Mouse (Mus musculus): ENCODE data around the gene Lgals2. TPM values are rescaled to one million over a fixed set of nuclear protein-coding genes. Genes with fewer than 3 reads are reported as not detected.
"Not testable (repeated sequence)": the region's sequence is repeated elsewhere in the genome, so short reads cannot be mapped to it uniquely, and the experiment has no call there.

Gene Lgals2
- not detected for total RNA-seq (2021)

GRCm38 (mm10) chr15:78855303-78855965 is at the start of gene Lgals2:
Gene Lgals2 (minus strand): TSS chr15:78855529.
- DNase-seq: no peak

GRCm38 (mm10) chr15:78903243-78903642 is 47.9 kb upstream of the Lgals2 start:
- peak; percentile 93 for DNase-seq

DNA sequence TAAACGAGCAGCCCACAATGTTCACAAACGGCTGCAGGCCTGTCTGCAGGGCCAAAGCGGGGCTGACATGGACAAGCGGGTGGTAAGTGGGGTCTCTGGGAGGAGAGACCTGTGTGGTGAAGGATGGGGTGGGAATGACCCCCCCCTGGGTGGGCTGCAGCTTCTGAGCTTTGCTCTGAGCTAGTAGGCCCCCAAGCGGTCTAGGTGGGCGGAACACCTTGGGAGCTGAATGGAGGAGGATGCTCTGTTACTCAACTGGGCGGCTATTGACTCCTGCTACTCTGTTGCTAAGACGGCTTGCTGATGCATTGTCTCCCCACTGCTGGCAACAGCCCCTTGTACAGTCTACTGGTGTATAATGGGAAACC is 46.1 kb upstream of the Lgals2 start:
- DNase-seq: no peak

DNA sequence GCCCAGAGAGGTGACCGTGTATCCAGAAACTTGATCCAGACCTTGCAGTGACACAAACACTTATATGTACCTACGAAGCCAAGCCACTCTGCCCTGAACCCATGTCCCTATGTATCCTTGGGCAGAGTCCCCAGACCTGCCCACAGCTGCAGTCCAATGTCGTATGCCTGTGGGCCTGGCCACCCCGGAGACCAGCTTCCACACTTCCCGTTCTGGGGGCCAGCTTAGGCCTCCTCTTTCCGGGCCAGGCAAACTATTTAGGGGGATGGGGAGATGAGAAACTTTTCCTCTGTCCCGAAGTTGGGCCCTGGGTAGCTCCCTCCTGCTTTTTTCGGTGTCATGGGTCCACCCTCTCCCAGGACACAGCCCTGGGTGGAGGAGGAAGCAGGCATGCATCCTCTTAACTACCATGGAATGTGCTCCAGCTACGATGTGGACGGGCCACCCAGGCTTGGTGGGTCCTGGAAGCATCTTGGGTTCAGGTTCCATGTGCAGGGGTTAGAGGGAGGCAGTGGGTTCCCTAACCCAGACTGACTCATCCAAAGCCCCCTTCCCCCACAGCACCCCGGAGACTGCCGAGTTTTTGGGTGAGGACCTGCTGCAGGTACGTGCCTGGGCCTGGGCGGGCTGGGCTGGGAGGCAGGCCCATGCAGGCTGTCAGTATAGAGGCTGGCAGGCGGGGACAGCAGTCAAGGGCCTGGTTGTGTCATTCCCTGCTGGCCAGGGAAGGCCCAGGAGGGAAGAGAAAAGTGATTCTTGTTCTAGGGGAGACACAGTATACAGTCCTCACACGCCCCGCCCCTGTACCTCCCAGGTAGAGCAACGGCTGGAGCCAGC is 45.5 kb upstream of the Lgals2 start:
- peak; percentile 39 for DNase-seq

- peak; percentile 75 for DNase-seq
These were observed 44.6 kb upstream of the Lgals2 start, which contains the start of gene Sh3bp1 for GRCm38 (mm10) chr15:78899740-78900584. Gene Sh3bp1 (plus strand): TSS chr15:78899768.

GRCm38 (mm10) chr15:78899409-78899739 is 44.0 kb upstream of the Lgals2 start, which contains the start of gene Gm49510:
Gene Gm49510 (plus strand): TSS chr15:78899667.
- no peak for DNase-seq

DNA sequence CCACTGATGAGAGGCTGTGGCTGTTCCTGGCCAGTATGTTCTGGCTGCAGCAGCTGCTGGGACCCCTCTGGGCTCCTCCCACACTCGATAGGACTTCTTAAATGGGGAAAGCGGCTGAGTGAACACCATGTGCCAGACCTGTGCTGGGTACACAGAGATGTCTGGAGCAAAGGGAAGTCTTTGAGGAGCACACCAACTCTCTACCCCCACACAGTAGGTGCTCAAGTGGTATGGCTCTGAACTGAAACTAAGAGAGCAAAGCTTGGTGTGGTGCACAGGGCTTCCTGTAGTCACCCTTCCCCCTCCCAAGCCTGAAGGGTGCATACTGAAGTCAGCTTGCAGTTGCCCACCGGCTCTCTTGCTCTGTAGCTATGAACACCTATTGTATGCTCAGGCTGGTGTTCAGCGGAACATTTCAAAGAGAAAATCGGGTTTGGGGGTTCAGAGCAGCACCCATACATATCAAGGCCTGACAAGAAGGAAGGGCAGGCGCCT is 43.2 kb upstream of the Lgals2 start:
- no peak for DNase-seq

DNA sequence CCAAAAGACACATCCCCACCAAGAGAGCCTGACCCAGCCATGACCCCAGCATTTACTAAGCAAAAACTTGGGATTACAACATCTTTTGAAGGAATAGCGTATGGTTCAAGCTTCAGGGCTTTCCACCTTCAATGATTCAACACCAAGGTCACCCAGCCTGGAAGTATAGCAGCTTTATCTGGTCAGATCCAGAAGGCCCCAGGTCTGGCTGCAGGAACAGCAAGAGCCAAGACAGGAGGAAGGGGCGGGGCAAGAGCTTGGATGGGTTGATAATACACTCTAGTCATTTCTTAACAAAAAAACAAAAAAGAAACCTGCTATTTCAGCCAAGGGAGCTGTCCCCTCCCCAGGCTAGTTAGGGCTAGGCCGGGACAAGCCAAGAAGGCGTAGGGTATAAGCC is 42.2 kb upstream of the Lgals2 start:
- DNase-seq: no peak

DNA sequence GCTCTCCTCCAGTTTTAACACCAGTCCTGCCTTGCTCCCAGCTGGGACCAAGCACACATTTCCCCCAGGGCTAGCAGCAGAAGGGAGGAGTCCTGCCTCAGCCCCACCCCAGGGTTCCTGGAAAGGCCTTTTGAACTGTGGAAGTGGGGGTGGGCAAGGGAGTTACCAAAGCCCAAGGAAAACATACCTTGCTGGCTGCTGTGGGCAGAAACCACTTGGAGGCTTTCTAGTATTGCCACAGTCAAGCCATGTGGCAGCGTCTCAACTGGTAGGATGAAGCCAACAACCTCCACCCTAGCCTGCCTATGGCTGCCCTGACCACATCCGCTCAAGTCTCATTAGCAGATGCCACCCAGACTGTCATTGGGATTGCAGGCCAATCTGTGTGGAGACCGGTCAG is 40.8 kb upstream of the Lgals2 start:
- no peak for DNase-seq

DNA sequence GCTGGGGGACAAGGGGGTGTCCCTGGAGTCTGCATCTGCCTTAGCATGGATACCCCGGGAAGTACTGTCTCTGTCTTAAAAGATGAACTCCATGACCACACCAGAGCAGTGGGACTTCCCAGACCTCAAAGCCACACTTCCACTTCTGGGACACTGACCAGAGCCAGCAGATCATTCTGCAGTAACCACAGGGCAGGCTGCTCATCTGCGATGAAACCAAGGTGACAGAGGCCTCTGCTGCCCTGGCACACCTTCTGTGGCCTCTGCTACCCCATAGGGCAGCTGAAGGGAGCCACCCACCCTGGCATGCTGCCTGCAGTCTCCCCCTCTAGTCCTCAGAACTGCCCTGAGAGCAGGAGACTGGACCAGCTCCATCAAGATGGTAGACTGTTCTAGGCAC is 40.4 kb upstream of the Lgals2 start:
- DNase-seq: no peak

DNA sequence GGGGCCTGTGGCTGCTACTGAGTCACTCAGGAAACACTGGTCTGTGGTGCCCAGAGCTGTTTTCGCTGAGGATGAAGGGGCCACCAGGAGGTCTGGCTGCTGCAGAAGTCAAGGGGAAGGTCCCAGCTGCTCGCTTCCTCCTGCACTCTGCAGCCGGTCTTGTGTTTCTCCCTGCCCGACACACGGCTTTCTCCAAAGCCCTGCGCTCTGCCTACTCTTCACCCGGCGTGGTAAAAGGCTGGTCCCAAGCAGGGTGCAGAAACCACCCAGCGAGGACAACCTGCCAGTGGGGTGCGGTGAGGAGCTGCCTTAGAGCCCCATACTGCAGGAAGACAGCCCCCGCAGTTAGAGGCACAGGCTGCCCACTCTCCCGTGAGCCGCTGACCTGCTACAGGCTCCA is 39.4 kb upstream of the Lgals2 start:
- no peak for DNase-seq

DNA sequence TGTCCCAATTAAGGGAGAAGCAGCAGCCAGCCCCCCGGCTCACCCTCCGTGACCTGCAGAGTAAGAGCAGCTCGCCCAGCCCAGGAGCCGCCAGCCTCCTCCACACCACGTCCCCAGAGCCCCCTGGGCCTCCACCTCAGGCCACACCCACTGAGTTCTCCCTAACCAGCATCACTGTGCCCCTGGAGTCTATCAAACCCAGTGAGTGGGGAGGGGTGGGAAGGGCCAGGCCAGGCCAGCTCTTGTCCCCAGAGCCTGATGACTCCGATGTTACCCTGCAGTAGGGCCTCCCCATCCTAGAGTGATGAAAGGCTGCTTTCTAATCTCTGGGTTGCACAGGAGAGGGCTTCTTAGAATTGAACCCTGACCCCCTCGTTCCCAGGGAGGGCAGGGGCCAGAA is 37.1 kb upstream of the Lgals2 start:
- DNase-seq: no peak

DNA sequence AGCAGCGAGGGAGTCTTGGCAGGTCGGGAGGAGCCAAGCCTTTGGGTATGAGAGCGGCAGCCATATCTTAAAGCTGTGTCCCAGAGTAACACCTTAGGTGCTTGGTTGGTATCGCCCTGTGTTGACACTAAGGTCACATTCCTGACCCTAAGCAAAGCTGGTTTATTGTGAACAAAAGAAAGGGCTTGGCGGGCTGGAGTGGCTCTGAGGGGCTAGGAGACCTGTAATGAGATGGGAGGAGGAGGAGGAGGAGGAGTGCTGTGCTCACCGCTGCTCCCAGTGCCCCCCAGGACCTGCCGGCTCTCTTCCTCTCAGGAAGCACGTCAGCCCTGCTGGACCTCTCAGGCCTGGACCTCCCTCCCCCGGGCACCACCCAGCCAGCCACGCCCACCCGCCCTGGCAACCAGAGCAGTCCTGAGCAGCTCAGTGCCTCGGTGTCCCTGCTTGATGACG is 34.1 kb upstream of the Lgals2 start:
- no peak for DNase-seq

- DNase-seq: no peak
These were observed 26.5 kb upstream of the Lgals2 start for GRCm38 (mm10) chr15:78881828-78882227.

DNA sequence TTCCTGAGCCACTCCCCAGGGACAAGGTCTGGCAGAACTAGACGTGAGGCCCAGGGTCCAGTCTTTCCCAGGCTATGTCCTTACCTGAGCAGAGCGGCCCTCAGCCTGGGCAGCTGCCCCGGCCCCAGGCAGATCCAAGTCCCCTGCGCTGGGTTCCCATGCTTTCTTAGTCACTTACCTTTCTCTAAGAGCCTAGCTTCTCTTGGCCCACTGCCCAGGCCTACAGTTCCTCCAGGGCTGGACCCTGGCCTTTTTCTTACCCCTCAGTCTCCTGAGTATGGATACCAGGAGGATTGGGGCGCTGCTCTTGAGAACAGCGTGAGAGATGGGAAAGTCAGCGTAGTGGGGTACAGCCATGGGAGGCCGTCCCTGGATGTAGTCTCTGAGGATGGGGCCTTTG is 25.1 kb upstream of the Lgals2 start:
- DNase-seq: no peak

DNA sequence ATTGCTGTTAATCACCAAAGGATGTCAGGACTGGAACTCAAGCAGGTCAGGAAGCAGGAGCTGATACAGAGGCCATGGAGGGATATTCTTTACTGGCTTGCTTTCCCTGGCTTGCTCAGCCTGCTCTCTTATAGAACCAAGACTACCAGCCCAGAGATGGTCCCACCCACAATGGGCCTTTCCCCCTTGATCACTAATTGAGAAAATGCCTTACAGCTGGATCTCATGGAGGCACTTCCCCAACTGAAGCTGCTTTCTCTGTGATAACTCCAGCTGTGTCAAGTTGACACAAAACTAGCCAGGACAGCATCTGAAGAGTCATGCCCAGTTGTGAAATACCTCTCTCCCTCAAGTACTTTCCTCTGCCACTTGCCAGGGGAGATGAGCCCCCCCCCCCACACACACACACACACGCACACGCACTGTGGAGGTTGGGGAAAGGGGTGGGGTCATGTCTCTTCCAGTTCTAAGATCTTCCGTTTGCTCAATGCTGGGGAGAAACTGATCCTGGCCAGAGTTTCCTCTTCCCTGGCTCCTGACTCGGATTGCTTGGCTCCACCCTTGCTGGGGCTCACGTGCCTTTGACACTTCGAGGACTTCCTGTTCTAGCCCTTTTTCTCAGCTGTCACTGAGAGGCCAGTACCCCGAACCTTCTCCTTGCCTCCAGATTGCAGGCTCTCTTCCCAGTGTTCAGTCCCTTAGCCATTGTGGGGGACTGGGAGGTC is 23.6 kb upstream of the Lgals2 start:
- DNase-seq: not testable (repeated sequence)

DNA sequence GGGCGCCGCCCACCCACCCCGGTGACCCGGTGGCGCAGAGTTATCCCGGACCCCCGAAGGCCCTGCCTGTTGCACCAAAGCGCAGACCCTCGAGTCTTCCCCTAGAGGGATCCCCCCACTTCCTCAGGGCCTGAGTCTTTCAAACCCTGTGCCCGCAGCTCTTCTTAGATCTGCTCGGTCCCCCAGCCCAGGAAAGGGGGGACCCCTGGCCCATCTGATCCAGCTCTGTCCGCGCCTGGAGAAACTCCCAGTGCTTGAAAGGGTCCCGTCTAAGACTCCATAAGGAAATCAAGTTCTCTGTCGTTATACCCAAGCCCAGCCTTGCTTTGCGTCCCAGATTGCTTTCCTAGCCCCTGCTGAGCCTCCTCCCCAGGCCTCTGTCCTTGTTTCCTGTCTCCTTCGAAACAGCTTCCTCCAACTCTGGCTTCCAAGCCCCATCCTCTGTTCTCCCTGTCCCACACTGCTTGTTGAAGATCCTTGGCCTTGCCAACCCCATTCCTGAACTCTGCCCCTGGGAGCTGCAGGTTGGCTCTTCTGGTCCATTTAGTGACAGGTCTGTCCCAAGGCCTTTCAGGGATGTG is 22.6 kb upstream of the Lgals2 start:
- no peak for DNase-seq

DNA sequence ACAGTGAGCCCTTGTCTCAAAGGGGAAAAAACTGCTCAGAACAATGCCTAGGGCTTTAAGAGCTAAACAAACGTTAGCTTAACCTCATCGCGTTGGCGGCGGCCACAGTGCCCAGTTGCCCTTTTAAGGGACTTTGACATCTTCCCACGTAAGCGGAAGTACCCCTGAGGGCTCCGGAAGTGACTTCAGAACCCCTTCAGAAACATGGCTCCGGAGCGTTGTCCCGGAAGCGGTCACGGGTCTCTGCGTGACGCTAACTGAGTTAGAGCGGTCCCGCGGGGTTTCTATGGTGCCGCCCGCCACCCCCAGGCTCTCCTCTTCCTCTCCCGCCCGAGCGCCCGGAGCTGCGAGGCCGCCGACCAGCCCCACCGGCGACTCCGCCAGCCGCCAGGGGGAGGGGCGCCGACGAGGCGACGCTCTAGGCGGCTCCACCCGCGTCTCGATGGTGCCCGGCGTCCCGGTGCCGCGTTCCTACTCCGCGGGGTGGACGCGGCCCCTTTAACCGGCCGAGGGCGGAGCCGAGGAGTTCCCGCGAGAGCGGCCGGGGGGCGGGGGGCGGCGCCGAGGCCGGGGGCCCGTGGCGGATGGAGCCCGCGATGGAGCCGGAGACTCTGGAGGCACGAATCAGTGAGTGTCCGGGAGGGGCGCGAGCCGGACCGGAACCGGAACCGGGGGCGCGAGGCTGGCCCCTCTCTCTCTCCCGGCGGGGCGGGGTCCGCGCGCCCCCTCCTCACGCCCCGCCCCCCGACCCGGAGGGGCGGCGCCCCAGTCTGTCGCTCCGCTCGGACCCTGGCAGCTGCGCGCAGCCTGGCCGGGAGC is 21.9 kb upstream of the Lgals2 start, which contains the start of gene Gga1:
Gene Gga1 (plus strand): TSS at position 200 of the 819 bp plus-strand sequence.
- DNase-seq: peak; percentile 95

DNA sequence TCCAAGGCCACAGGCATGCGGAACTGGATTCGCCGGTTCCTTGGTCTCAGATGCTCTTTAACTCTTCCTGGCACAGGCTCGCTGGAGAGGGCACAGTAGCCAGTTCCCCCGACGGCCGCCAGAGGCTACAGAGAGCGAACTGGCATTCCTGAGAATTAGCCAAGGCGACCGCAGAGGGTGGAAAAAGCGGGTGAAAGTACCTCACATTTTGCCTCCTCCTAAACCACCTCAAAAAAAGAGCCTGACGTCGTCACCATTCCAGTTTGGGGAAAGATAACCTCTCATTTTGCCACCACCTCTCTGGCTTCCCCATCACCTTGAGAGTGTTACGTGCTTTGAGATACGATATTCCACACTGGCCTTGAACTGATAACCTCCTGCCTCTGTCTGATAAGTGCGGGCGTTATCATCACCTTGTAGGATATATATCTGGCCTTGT is 20.9 kb upstream of the Lgals2 start:
- peak; percentile 88 for DNase-seq

- no peak for DNase-seq
These were observed 20.2 kb upstream of the Lgals2 start for GRCm38 (mm10) chr15:78875537-78875936.

GRCm38 (mm10) chr15:78874989-78875388 is 19.7 kb upstream of the Lgals2 start:
- no peak for DNase-seq
